Mouse (Mus musculus) retina, postnatal 1 day (tissue): ENCODE results near the gene Sigirr.

Source experiments
- DNase-seq: peaks from one replicate; pipeline ENCODE4 v3.0.0-alpha.2; 2012

Gene Sigirr

GRCm38 (mm10) chr7:141099911-141100691 lies at the start of gene Sigirr:
TSS of gene Sigirr (minus strand) at chr7:141100572.
- peak; percentile 43 for DNase-seq

DNA sequence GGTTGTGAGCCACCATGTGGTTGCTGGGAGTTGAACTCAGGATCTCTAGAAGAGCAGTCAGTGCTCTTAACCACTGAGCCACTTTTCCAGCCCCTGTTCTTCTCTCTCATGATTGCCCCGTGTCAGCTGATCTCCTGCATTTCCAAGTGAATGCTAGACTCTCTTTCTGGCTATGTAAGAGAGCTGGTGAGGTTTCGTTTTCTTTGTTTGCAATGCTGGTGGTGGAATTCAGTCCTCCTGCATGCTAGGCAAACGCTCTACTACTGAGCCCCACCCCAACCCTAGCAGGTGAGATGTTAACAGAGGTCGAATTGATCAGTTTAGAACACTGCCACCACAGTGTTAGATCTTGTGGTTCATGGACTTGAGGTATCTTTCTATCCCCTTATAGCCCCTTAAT lies 48.3 kb upstream of the Sigirr start:
- no peak for DNase-seq

DNA sequence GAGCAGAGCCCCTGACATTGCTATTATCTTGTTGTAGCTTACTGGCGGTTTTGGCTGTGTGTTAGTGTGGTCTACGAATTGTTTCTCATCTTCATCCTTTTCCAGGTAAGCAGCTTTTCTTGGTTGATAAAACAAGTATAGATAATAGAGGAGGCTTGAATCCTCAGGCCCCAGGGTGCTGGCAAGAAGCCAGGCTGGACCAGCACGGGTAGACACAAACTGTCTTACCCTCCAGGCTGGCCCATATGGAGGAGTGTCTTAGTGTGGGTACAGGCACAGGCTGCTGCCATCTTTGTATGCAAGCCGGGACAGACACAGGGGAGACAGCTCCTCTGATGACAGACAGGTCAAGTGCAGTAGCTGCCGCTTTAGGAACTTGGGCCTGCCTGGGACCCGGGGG lies 46.7 kb upstream of the Sigirr start:
- DNase-seq: no peak

GRCm38 (mm10) chr7:141146043-141146595 lies 45.7 kb upstream of the Sigirr start:
- DNase-seq: no peak

DNA sequence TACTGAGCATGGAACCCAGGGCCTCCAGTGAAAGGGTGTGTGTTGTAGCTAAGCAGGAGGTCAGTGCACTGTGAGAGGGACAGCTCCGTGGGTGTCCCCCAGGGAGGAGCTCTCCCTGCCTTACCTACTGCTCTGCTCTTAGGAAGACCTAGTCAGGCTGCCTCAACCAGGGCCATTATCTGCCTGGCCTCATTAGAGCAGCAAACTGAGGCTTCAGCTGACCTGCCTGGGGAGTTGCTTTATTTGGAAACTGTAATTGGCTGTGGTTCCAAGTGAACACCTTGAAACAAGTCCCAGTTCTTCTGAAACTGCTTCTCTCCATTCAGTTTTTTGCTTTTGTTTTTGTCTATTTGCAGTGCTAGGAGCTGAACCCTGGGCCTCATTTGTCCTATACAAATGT lies 45.0 kb upstream of the Sigirr start:
- no peak for DNase-seq

DNA sequence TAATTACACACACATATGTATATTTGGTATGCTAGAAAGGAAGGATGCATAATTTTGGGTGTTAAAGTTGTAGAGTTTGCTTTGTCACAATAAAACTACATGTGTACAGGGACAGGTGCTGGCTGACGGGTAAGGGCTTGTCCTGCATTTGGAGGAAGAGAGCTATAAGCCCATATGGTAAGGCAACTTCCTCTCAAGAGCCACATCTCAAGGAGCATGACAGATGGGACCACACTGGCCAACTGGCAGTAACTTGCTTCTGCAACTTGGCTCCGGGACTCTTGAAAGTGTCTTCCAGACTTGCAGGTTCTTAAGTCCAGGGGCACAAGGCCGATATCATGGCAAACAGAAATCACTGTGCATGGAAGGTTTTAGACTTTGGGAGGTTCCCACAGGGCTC lies 44.3 kb upstream of the Sigirr start:
- DNase-seq: no peak

- no peak for DNase-seq
These were observed 43.5 kb upstream of the Sigirr start for GRCm38 (mm10) chr7:141143861-141144260.

DNA sequence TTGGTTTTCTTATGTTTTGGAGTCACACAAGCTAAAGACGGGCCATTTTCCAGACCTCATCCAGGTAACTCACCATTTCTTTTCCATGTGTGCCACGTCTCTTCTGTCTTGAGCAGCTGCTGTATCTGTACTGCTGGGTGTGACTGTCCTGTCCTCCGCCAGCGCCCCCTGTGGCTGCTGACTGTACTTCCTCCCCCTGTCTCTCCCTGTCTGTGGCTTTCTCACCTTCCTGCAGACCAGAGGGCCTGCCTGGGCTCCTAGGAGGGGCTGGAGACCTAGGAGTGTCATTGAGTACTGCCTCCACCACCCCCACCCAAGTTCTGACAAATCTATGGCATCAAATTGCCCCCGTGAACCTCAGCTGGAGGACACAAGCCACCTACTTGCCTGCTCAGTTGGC lies 42.7 kb upstream of the Sigirr start:
- peak; percentile 42 for DNase-seq

GRCm38 (mm10) chr7:141141326-141141725 lies 41.0 kb upstream of the Sigirr start:
- no peak for DNase-seq

GRCm38 (mm10) chr7:141131904-141132755 lies 31.8 kb upstream of the Sigirr start:
- DNase-seq: no peak

GRCm38 (mm10) chr7:141131024-141131820 lies 30.9 kb upstream of the Sigirr start:
- peak; percentile 96 for DNase-seq

- DNase-seq: no peak
These were observed 23.1 kb upstream of the Sigirr start for GRCm38 (mm10) chr7:141123517-141123856.

DNA sequence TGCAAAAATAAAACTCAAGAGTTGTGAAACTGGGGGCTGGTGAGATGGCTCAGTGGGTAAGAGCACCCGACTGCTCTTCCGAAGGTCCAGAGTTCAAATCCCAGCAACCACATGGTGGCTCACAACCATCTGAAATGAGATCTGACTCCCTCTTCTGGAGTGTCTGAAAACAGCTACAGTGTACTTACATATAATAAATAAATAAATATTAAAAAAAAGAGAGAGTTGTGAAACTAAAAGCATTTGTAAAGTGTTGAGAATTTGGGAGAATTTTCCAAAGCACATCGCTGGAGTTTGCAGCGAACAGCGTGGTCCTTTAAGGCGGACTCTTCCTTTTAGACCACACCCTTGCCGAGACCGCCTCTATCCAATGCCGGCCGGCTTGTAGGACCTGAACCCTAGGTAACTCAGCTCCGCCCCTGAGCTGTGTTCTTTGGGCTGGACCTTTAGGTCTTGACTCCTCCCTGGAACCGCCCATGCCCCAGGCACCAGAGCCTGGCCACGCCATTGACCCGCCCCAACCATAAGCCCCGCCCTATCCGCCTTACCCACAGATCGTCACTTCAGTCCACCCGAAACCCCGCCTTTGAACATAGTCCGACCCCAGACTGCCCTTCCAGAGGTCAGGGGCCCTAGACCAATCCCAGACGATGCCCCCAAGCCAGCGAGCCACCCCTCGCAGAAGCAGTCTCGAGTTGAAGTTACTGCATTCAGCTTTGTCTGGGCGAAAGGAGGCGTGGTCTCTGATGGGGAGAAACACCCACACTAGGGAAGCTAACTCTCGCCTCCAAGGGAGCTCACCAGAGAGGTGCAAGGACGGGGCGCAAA lies 22.5 kb upstream of the Sigirr start:
- DNase-seq: peak; percentile 96

DNA sequence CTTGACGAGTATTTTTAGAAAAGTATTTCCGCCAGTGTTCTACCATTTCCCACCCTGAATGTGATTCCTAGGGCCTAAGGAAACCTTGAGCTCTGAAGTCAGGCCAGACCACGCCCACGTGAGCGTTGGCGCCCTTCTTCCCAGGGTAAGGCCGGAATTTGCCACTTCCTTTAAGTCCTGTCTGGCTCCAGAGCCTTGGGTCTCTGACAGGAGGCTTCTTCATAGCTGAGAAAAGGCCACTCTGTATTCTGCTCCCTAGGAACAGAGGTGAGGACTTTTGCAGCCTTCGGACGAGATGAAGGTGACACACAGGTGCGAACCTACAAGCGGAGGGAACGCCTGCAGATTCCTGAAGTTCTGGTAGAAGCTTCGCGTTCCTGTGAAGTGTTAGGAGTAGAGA lies 21.9 kb upstream of the Sigirr start, which contains the start of gene Ptdss2:
Gene Ptdss2, plus strand, starts transcription at position 138 of the 400 bp plus-strand sequence.
- DNase-seq: no peak

- no peak for DNase-seq
These were observed 20.7 kb upstream of the Sigirr start for GRCm38 (mm10) chr7:141121051-141121531.

- no peak for DNase-seq
These were observed 20.2 kb upstream of the Sigirr start for GRCm38 (mm10) chr7:141120605-141121004.

GRCm38 (mm10) chr7:141119487-141119886 lies 19.1 kb upstream of the Sigirr start:
- DNase-seq: no peak

DNA sequence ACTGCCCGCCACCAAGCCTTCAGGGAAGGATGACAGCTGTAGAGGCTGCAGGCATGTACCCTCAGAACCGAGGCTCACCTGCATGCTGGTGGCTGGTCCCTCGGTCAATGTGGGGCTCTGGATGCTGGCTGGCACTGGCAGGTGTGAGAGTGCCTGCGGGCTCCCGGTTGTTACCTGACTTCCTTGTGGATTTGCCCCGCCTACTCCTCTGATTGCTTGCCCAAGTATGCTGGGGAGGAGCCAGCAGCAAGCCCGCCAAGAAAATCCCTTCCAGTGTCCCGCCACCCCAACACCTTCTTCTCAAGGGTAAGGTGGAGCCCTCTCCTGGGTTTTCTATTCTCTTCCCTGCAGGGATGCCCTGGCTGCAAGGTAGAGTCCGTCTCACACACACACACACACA lies 17.3 kb upstream of the Sigirr start, which contains the start of gene Ano9:
Gene Ano9, minus strand, starts transcription at position 171 of the 400 bp plus-strand sequence.
- DNase-seq: no peak

- no peak for DNase-seq
These were observed 15.5 kb upstream of the Sigirr start for GRCm38 (mm10) chr7:141115874-141116273.

DNA sequence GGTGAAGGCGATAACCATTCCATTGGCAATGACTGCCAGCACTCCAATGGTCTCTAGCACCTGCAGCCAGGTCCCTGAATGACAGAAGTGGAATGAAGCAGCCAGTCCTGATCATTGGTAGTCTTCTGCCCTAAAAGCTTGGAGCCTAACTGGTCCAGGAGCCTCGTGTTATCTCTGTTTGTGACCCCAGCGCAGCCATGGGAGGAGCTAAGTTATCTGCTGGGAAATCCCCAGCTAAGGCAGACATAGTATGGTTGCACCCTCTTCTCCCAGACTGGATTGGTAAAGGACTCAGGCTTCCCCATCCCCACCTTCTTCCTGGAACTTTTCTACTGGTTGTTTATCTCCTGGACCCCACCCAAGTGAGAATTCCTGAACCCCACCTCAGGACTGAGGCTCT lies 2.8 kb upstream of the Sigirr start:
- no peak for DNase-seq

DNA sequence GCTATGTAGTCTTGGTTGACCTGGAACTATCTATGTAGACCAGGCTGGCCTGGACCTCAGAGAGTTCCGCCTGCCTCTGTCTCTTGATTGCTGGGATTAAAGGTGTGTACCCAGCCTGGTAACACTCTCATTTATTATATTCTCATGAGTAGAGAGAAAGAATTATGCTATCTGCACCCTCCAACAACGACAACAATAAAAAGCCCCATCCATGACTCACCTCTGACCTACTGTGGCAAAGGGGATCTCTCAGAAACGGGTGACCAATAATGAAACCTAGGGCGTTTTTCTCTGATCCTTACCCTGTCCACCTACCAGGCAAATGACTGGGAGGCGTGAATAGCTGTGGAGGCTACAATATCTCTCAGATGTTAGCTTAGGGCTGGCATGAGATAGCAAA lies 3.2 kb downstream of the Sigirr start:
- DNase-seq: no peak

GRCm38 (mm10) chr7:141096649-141097056 lies 3.7 kb downstream of the Sigirr start:
- DNase-seq: no peak
